Mouse (Mus musculus): ENCODE measurements around the gene Cbll1. TPM values are rescaled to one million over a fixed set of nuclear protein-coding genes. Genes with fewer than 3 reads are reported as not detected.
"Not testable (repeated sequence)": the region's sequence is repeated elsewhere in the genome, so short reads cannot be mapped to it uniquely, and the experiment has no call there.

Cbll1 gene
- polyA plus RNA-seq, 1 experiment, result 8.6 TPM

GRCm38 (mm10) chr12:31501266-31501665 lies 1.9 kb upstream of the Cbll1 start:
- no peak overlapping the region for H3K4me3 ChIP-seq (ENCODE audit: extremely low read depth, insufficient read depth, insufficient read length)
- 9% methylated on average over 4 of the region's 4 CpGs for WGBS
- H3K27ac ChIP-seq (ENCODE audit: insufficient read depth, low read length), result no peak overlapping the region
- no peaks in the 10 kb centered on the region for H3K27me3 ChIP-seq (ENCODE audit: control insufficient read depth, insufficient read depth, low read length)
- no peaks in the 10 kb centered on the region for H3K36me3 ChIP-seq (ENCODE audit: control insufficient read depth, insufficient read depth, low read length)
- H3K4me1 ChIP-seq (ENCODE audit: control insufficient read depth, insufficient read depth, insufficient read length), result peaks cover 9% of the 10 kb centered on the region
- no peak for DNase-seq (ENCODE audit: low read depth in 1 of 2, low spot score in 2 of 2)
- TF ChIP-seq CTCF (IDR thresholded peaks at IDR 0.05; ENCODE audit: extremely low read depth, insufficient read depth, insufficient read length, insufficient replicate concordance), result no peak
- TF ChIP-seq POLR2A (IDR thresholded peaks at IDR 0.05; ENCODE audit: low read depth, low read length), result no peak

GRCm38 (mm10) chr12:31500196-31500595 lies 780 bp upstream of the Cbll1 start:
- Histone ChIP-seq H3K36me3 (ENCODE audit: control insufficient read depth, insufficient read depth, low read length) (no peaks in the 10 kb centered on the region), H3K27me3 (ENCODE audit: control insufficient read depth, insufficient read depth, low read length) (no peaks in the 10 kb centered on the region), H3K4me1 (ENCODE audit: control insufficient read depth, insufficient read depth, insufficient read length) (peaks cover 9% of the 10 kb centered on the region), H3K4me3 (ENCODE audit: extremely low read depth, insufficient read depth, insufficient read length) (peak overlapping the region; percentile 94), H3K27ac (ENCODE audit: insufficient read depth, low read length) (peak overlapping the region; percentile 85)
- 4% methylated on average over 12 of the region's 12 CpGs for WGBS
- no peak for TF ChIP-seq CTCF (IDR thresholded peaks at IDR 0.05; ENCODE audit: extremely low read depth, insufficient read depth, insufficient read length, insufficient replicate concordance)
- TF ChIP-seq POLR2A (IDR thresholded peaks at IDR 0.05; ENCODE audit: low read depth, low read length), result no peak
- peak in 1 of 2 experiments; percentile 41 for DNase-seq (ENCODE audit: low read depth in 1 of 2, low spot score in 2 of 2)

- TF ChIP-seq CTCF (IDR thresholded peaks at IDR 0.05; ENCODE audit: extremely low read depth, insufficient read depth, insufficient read length, insufficient replicate concordance) (no peak), POLR2A (IDR thresholded peaks at IDR 0.05; ENCODE audit: low read depth, low read length) (no peak)
- WGBS, result under 1% methylated on average over 25 of the region's 25 CpGs
- H3K36me3 ChIP-seq (ENCODE audit: control insufficient read depth, insufficient read depth, low read length), result peaks cover under 1% of the 10 kb centered on the region; the same call in 1 of the 2 replicates
These were observed 491 bp downstream of the Cbll1 start for GRCm38 (mm10) chr12:31498936-31499313.

DNA sequence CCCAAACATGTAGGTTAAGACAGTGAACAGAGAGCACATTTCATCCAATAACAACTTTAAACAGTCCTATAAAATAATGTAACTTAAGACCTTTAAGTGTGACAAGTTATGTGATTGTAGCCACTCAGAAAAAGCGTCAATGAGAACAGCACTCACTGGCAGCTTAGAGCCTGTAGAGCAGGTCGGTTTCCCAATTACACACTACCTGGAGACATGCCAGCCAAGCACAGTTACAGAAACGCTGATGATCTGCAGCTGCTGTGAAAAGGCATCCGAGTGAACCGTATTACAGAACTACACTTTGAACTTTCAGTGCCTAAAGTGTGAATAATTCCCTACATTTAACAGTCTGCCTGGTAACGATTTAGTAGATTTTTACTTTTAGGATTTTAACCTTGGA lies 13.0 kb downstream of the Cbll1 start:
- DNase-seq (ENCODE audit: low read depth in 1 of 2, low spot score in 2 of 2), result no peak
- TF ChIP-seq POLR2A (IDR thresholded peaks at IDR 0.05; ENCODE audit: low read depth, low read length), result no peak
- TF ChIP-seq CTCF (IDR thresholded peaks at IDR 0.05; ENCODE audit: extremely low read depth, insufficient read depth, insufficient read length, insufficient replicate concordance), result no peak
- H3K4me1 ChIP-seq (ENCODE audit: control insufficient read depth, insufficient read depth, insufficient read length), result no peaks in the 10 kb centered on the region
- H3K36me3 ChIP-seq (ENCODE audit: control insufficient read depth, insufficient read depth, low read length), result peaks cover 22% of the 10 kb centered on the region
- H3K4me3 ChIP-seq (ENCODE audit: extremely low read depth, insufficient read depth, insufficient read length), result no peak overlapping the region
- no peaks in the 10 kb centered on the region for H3K27me3 ChIP-seq (ENCODE audit: control insufficient read depth, insufficient read depth, low read length)
- H3K27ac ChIP-seq (ENCODE audit: insufficient read depth, low read length), result no peak overlapping the region
- WGBS, result 88% methylated on average over 6 of the region's 6 CpGs

More at GRCm38 (mm10) chr12:31498936-31499313, 491 bp downstream of the Cbll1 start:
- peaks cover 9% of the 10 kb centered on the region for H3K4me1 ChIP-seq (ENCODE audit: control insufficient read depth, insufficient read depth, insufficient read length)
- peak overlapping the region; percentile 94 for H3K4me3 ChIP-seq (ENCODE audit: extremely low read depth, insufficient read depth, insufficient read length)
- H3K27ac ChIP-seq (ENCODE audit: insufficient read depth, low read length), result peak overlapping the region; percentile 97
- H3K27me3 ChIP-seq (ENCODE audit: control insufficient read depth, insufficient read depth, low read length), result no peaks in the 10 kb centered on the region
- DNase-seq (ENCODE audit: low read depth in 1 of 2, low spot score in 2 of 2), result no peak

DNA sequence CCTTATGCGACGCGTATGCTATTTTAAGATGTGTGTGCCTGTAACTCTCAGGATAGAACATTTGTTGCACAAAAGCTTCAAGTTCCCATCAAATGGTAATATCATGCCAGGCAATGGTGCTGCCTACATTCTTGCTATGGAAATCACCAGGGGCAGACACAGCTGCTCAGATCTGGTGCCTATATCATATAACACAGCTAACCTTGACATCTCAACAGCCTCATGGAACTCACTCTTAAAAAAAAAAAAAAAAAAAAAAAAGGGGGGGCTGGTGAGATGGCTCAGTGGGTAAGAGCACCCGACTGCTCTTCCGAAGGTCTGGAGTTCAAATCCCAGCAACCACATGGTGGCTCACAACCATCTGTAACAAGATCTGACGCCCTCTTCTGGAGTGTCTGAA lies 21.2 kb downstream of the Cbll1 start:
- WGBS, result 93% methylated on average over 4 of the region's 6 CpGs
- not testable (repeated sequence) for DNase-seq (ENCODE audit: low read depth in 1 of 2, low spot score in 2 of 2); H3K36me3 ChIP-seq (ENCODE audit: control insufficient read depth, insufficient read depth, low read length); H3K27ac ChIP-seq (ENCODE audit: insufficient read depth, low read length); H3K4me1 ChIP-seq (ENCODE audit: control insufficient read depth, insufficient read depth, insufficient read length); H3K27me3 ChIP-seq (ENCODE audit: control insufficient read depth, insufficient read depth, low read length); H3K4me3 ChIP-seq (ENCODE audit: extremely low read depth, insufficient read depth, insufficient read length)

- no peak overlapping the region for H3K27ac ChIP-seq (ENCODE audit: insufficient read depth, low read length)
- no peak for DNase-seq (ENCODE audit: low read depth in 1 of 2, low spot score in 2 of 2)
- H3K36me3 ChIP-seq (ENCODE audit: control insufficient read depth, insufficient read depth, low read length), result no peaks in the 10 kb centered on the region
- no peak overlapping the region for H3K4me3 ChIP-seq (ENCODE audit: extremely low read depth, insufficient read depth, insufficient read length)
- no peaks in the 10 kb centered on the region for H3K27me3 ChIP-seq (ENCODE audit: control insufficient read depth, insufficient read depth, low read length)
- TF ChIP-seq POLR2A (IDR thresholded peaks at IDR 0.05; ENCODE audit: low read depth, low read length) (no peak), CTCF (IDR thresholded peaks at IDR 0.05; ENCODE audit: extremely low read depth, insufficient read depth, insufficient read length, insufficient replicate concordance) (no peak)
- WGBS, result 87% methylated on average over 4 of the region's 4 CpGs
- H3K4me1 ChIP-seq (ENCODE audit: control insufficient read depth, insufficient read depth, insufficient read length), result no peaks in the 10 kb centered on the region
These were observed 36.8 kb downstream of the Cbll1 start for GRCm38 (mm10) chr12:31462615-31463014.

- Histone ChIP-seq H3K27me3 (ENCODE audit: control insufficient read depth, insufficient read depth, low read length) (no peaks in the 10 kb centered on the region), H3K27ac (ENCODE audit: insufficient read depth, low read length) (no peak overlapping the region), H3K36me3 (ENCODE audit: control insufficient read depth, insufficient read depth, low read length) (no peaks in the 10 kb centered on the region), H3K4me1 (ENCODE audit: control insufficient read depth, insufficient read depth, insufficient read length) (no peaks in the 10 kb centered on the region), H3K4me3 (ENCODE audit: extremely low read depth, insufficient read depth, insufficient read length) (no peak overlapping the region)
- no peak for DNase-seq (ENCODE audit: low read depth in 1 of 2, low spot score in 2 of 2)
- 94% methylated on average over 9 of the region's 9 CpGs for WGBS
- TF ChIP-seq CTCF (IDR thresholded peaks at IDR 0.05; ENCODE audit: extremely low read depth, insufficient read depth, insufficient read length, insufficient replicate concordance), result no peak
- no peak for TF ChIP-seq POLR2A (IDR thresholded peaks at IDR 0.05; ENCODE audit: low read depth, low read length)
These were observed 38.0 kb downstream of the Cbll1 start for GRCm38 (mm10) chr12:31461371-31461770.

Data from spleen, adult 2 months (tissue).